Mouse (Mus musculus) spleen, postnatal 10 days (tissue): Measurements from ENCODE around the gene Samd4b.

Experiments used
- DNase-seq, 2 experiments: peaks; one replicate each; pipeline ENCODE4 v3.0.0; 2021 to 2022; ENCODE audit warnings: low spot score in 2 of 2

Gene Samd4b

DNA sequence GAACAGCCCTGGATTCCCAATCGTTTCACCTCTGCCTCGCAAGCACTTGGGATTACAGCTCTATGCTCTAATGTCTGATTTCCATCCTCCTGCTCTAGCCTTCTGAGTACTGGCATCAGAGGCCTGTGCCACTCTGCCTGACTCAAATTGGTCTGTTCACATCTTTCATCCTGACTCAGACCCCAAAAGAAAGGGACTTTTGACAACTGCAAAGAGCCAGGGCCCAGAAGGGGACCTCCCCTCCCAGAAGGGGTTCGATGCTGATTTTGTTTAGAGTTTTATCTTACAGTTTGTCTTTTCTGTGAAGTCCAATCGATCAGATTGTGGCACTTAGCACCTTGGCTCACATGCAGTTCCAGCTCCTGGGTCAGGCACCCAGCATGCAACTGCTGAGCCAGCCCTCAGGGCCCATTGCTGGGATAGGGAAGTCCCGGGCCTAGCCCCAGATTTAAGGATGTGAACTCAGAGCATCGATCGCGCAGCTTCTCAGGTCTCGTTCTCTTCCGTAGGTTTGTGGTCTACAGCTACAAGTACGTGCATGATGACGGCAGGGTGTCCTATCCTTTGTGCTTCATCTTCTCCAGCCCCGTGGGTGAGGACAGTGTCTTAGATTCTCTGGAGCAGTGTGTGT lies 153.5 kb downstream of the Samd4b start:
- no peak for DNase-seq

DNA sequence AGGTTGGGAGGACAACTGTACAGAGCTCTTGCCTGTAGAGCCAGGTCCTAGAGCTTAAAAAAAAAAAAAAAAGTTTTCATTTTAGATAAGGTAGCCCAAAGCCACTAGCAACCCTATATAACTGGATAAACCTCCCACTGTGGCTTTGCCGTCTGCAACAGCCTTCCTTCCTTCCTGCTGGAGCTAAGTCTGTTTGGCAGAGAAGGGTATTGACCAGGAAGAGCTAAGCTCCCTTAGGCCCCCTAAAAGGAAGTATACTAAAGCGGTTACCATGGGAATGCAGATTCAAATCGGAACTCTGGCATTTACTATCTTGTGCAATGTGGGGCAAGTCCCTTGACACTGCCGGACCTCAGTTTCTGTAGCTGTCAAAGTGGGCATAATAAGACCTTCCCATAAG lies 155.3 kb downstream of the Samd4b start:
- no peak for DNase-seq

DNA sequence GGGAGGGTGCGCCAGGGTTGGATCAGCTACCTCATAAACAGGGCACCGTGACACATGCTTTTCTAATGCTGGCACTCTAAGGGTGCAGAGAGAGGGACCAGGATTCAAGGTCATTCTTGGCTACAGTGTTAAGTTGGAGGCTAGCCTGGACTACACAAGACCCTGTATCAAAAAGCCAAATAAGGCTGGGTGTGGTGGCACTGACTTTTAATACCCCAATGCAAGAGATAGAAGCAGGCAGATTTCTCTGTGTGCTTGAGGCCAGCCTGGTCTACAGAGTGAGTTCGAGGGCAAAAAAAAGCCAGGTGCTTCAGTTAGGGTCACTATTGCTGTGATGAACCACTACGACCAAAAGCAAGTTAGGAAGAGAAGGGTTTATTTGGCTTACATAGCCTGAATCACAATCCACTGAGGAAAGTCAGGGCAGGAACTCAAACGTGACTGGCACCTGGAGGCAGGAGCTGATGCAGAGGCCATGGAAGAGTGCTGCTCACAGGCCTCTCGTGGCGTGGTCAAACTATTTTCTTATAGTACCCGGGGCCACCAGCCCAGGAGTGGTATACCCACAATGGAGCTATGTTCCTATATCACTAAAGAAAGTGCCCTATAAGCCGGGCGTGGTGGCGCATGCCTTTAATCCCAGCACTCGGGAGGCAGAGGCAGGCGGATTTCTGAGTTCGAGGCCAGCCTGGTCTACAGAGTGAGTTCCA lies 156.0 kb downstream of the Samd4b start:
- DNase-seq: no peak

DNA sequence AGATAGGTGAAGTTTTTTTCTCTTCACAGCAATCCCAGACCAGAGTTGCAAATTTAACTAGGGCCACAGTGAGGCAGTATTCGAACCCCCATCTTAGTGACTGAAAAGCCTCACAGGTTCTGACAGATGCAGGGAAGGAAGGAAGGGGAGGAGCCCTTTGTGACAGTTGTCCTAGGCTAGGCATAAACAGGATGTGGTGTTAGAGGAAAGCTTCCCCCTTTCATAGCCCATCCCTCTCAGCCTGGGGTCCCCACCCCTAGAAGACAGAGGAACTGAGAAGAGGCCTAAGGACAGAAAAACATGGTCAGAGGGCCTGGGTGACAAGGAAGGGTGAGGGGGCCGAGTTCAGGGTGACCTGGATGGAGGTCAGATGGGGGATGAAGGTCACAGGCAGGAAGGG lies 157.2 kb downstream of the Samd4b start:
- peak; percentile 32 to 72 for DNase-seq

DNA sequence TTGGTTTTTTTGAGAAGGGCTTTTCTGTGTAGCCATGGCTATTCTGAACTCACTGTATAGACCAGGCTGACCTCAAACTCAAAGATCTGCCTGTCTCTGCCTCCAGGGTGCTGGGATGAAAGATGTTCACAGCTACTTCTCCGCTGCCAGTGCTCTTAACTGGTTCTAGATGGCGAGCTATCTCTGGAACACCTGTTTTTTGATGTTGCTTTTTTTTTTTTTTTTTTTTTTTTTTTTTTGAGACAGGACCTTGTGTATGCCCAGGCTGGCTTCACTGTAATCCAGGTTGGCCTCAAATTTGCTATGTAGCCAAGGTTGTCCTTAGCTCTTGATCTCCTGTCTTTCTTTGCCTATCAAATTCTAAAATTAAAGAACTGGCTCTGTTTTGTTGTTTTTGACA lies 159.2 kb downstream of the Samd4b start:
- no peak for DNase-seq

DNA sequence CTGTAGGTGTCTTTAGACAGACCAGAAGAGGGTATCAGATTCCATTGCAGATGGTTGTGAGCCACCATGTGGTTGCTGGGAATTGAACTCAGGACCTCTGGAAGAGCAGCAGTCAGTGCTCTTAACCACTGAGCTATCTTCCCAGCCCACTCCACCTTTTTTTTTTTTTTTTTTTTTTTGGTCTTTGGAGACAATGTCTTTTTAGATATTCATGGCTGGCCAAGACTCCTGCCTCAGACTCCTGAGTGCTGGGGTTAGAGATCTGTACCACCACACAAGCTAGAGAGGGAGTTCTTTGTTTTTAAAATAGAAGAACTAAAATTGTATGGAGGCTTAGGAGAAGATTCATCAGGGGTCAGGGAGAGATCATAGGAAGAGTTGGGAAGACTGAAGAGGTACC lies 160.0 kb downstream of the Samd4b start:
- DNase-seq: no peak

DNA sequence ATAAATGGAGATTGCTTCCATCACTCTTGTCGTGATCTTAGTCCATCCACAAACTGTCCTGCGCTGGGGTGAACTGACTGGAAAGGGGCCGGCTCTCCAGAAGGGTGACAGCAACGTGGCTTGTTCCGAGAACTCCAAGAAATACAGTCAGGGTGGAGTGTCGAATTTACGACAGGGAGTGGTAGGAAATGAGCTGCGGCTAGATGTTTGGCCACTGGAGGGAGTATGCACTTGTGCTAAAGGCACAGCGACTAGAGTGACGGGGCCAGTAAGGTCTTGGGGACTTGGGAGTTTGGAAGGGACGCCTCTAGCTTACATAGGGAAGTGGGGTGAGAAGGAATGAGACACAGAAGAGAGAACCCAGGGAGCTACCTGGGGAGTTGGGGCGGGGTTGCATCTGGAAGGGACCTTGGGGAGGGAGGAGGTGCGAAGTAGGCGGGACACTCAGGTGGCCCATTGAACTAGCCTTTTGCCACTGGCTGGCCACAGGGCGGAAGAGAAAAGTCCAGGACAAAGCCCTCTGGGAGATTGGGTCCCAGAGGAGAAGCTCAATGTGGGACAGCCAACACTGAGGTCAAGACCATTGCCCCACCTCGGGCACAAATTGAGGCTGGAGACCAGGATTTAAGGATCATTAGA lies 160.9 kb downstream of the Samd4b start, which contains the start of gene Gmfg:
Gene Gmfg (plus strand): TSS at position 516 of the 639 bp plus-strand sequence.
- DNase-seq: peak; percentile 82 to 92

DNA sequence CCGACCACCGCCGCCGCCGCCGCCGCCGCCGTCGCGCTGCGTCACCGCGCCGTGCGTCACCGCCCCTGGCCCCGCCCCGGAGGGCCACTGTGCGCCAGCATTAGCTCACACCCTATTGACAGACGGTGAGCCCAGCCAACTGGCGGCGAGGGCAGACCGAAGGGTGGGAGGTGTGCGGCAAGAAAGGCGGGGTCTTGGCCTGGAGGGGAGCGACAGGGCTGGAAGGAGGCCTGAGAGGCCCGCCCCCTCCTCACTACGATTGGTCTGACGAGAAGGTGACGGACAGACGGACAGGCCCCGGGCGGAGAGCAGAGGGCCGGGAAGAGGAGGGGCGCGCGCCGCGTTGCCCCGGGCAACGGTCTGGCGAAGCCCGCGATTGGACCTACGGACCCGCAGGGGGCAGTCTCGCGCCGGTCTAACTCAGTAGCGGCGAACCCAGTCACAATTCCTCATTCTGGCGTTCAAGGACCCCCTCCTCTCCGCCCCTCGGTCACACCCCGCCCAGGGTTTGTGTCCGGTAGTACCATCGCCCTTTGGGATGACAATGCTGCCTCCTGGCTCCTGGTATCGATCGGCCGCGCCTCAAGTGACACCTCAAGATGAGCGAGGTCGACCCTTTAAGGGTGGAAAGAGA lies 161.6 kb downstream of the Samd4b start:
- peak; percentile 99 to 100 for DNase-seq

DNA sequence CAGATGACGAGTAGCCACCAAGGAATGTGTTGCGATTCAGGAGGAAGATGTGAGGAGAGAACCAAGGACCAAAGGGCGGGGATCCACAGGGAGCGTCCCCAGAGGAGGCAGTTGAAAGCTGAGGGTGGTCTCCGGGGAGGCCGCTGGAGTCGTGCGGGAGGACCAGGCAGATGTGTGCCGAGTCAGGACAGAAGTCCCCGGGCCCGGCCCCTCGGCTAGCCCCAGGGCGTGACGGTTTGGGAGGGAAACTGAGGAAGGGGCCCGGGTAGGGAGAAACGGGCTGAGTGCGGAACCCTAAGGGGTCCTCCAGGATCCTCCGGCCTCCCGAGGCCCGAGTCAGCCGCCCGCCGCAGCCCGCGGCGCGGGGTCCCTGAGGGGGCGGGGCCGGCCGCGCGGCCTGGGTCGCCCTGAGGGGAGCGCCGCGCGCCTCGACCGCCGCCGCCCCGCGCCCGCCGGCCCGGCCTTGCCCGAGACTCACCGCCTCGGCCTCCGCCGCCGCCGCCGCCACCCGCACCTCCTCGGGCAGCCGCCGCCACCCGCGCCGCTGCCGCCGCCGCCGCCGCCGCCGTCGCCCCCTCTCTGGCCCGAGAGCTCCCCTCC lies 162.2 kb downstream of the Samd4b start:
- DNase-seq: peak; percentile 46 to 50

DNA sequence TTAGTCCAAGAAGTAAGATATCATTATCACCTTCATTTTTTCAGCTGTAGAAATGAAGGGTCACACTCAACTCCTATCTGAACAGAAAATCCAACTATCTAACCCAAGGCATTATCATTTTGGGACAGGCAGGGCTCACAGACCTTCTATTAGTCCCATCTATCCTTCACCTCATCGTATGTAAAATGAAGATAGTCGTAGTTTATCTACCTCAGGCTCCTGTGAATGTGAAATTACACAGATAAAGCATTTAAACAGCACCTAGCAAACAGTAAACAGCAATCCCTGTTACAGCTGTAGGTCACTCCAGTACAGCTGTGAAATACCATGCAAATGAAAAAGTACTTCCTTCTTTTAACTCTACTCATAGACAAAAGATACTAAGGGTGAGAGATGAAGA lies 165.7 kb downstream of the Samd4b start:
- no peak for DNase-seq

DNA sequence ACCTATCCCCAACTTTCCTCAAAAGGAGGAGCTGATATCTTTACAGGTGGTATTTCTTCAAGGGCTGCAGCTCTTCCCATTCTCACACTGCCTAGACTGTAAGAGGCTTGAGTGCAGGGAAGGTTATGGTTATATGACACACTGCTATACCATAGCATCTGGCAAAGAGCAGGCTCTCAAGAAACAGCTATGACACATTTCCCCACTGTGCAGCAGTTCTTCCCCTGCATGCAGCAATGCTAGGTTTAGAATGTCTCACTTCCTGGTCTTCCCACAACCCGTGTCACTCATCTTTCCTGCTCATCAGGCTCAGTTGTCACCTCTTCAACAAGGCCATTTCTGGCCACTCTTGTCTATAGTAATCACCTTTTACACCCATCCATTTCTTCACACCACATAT lies 167.4 kb downstream of the Samd4b start:
- no peak for DNase-seq

DNA sequence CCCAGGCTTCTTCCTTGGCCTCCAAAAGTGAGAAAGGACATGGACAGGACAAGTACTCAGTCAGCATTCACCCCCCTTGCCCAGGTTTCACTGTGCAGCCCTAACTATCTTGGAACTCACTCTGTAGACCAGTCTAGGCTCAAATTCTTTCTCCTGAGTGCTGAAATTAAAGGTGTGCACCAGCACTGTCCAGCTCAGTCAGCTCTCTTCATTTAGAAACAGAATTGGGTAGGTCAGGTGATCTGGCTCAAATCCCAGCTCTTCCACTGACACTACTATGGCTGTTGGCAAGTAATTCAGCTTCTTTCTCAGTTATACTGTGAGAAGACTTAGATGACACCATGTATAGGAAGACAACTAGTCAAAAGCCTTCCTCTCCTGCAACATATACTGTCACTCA lies 170.2 kb downstream of the Samd4b start:
- DNase-seq: no peak

DNA sequence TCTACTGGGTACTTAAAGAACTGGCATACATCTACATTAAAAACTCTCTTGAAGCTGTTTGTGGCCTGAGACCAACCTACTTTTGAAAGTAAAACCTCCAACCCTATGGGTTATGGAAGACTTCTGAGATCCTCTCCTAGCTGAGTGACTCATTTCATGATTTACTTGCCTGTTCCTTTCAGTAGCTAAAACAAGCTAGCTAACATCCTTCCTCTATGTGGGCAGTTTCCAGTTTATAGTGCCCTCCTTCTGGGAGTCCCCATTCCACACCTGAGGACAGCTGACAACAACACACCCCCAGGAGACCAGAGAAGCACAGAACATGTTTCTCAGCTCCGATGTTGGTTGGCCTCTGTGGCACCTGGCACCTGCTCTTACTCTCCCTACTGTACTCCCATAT lies 174.9 kb downstream of the Samd4b start:
- DNase-seq: no peak

DNA sequence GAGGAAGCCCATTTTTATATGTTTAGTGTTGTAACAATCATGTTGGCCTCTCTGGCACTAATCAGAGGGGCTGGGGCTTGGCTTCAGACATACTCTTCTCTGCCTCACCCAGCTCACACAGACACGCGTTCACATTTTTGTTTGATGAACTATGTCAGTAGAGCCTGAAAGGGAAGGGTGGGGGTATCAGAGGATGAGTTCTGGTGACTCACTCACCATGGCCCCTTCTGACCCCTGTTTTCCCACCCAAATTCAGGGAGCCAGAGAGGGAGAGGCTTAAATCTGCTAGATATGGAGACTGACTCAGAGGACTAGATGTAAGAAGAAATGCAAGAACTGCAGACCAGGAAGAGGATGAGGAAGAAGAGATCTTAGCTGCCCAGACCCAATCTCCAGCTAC lies 178.5 kb downstream of the Samd4b start:
- DNase-seq: no peak

DNA sequence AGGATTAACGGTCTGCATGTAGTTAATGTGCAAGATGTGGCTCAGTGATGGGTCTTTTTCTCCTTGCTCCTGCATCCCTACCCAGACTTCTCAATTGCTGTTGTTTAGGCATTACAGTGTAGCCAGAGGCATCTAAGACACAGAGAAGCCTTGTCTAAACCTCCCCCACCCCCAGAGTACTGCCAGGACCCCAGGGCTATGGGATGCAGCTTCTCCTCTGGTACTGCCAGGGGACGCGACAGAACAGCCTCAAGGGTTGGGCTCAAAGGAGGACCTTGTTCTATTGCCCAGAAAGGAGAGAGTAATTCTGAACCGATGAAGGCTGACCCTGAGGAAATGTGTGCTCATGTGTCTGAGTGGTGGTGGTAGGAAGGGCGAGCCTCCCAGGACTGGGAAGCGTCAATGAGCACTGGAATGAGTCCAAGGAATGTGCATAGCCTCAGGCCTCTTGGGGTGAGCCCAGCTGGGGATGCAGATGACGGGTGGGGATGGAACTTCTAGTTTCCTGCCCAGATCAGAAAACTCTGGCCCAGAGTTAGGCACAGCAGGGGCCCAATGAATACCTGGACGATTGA lies 179.8 kb downstream of the Samd4b start:
- no peak for DNase-seq

DNA sequence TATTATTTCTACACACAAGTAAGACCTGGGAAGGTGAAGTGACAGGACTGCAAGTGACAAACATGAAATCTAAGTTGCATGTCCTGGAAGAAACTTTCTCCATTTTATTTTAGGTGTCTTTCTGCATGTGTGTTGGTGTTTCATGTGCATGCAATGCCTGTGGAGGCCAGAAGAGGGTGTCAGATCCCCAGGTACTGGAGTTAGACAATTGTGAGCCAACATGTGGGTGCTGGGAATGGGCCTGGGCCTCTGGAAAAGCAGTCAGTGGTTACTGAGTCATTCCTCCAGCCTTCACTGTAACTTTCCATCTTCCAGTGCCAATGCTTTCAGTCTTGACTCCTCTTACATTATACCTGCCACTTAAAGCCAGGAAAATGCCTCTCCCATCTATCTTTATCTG lies 180.6 kb downstream of the Samd4b start:
- no peak for DNase-seq

DNA sequence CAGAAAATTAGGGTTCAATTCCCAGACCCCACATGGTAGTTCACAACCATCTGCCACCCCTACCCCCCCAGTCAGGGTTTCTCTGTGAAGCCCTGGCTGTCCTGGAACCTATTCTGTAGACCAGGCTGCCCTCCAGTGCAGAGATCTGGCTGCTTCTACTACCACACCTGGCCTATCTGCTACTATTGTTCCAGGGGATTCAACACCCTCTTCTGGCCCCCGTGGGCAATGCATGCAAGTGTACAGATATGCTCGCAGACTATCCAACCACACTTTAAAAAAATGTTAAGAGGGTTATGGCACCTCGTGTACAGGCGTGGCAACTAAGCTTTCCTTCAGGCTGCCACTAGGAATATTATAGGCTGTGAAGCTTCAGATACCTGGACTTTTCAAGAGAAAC lies 185.1 kb downstream of the Samd4b start:
- peak in 1 of 2 experiments; percentile 47 for DNase-seq

DNA sequence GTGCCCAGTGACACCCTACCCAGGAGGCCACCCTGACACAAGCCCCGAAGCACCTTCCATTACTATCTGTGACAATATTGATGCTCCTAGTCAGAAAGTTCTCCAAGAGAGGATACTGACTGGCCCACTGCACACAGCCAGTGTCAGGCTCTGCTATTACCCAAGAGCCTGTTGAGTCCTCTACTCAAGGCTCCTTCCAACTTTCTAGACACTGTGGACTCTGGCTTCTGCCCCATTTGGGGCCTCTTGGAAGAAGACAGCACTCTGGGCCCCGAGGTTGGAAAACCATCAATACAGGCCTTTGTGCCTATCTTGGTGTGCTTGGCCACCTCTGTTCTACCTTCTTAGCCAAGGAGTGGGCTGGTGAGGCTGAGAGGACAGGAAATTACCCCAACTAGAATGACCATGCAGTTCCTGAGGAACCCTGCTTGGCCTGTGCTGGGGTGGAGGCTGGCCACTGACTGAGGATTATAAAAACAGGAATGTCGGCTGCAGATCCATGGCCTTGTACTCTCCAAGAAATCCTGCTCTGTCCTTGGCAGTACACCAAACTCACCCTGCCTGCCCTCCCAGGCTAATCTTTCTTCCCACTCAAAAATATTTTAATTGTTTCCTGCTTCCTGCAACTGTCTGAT lies 187.0 kb downstream of the Samd4b start:
- no peak for DNase-seq

DNA sequence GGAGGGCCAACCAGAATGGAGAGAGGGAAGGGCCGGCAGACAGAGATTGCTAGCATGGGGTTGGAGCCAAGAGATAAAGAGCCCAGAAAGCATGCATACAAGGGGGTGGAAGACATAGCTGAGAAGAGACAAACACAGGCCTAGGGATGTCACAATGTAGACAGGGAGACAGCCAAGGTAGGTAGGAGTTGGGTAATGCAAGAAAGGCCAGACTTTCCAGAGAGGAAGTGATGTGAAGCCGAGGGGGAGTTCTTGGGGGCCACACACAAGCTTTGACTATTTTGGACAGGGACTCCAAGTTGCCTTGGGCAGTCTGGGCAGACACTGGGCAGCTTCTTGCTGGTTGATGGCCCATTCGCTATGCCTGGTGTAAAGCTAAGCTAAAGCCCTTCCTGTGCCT lies 196.0 kb downstream of the Samd4b start:
- no peak for DNase-seq

DNA sequence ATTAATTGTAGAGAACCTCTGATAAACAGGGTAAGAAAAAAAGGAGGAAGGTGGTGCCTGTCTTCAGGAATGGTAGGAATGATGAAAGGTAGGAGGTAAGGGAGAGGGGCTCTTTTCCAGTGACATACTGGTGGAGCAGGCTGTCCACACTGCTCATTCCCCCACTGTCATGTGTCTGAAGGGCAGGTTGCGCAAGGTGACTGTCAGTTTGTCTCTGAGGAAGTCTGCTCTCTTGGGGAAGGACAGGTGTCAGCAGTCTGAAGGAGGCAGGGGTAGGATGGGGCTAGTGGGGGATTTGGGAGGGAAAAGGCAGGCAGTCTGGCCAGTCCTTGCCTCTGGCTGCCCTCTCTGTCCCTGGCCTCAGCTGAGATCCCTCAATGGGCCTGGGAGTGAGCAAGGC lies 196.9 kb downstream of the Samd4b start:
- no peak for DNase-seq

DNA sequence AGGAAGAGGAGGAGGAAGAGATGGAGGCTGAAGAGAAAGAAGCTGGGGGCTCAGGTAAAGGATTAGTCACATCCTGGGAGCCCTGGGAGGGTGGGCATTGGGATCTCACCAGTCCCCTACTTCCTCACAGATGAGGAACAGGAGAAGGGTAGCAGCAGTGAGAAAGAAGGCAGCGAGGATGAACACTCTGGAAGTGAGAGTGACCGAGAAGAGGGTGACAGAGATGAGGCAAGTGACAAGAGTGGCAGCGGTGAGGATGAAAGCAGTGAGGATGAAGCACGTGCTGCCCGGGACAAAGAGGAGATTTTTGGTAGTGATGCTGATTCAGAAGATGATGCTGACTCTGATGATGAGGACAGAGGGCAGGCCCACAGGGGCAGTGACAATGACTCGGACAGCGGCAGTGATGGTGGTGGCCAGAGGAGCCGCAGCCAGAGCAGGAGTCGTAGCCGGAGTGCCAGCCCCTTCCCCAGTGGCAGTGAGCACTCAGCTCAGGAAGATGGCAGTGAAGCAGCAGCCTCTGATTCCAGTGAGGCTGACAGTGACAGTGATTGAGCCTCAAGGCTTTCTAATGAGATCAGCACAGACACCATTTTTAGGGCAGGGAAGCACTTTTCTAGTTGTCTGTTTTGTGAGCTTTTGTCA lies 199.1 kb downstream of the Samd4b start:
- no peak for DNase-seq
